Mouse (Mus musculus): ENCODE data around the gene Otol1. TPM values are rescaled to one million over a fixed set of nuclear protein-coding genes. Genes with fewer than 3 reads are reported as not detected.

Gene Otol1
- not detected in 2 replicates for polyA plus RNA-seq (2016; fragmentation: Nextera tagmentation; extraction: Ambion mirVana)

DNA sequence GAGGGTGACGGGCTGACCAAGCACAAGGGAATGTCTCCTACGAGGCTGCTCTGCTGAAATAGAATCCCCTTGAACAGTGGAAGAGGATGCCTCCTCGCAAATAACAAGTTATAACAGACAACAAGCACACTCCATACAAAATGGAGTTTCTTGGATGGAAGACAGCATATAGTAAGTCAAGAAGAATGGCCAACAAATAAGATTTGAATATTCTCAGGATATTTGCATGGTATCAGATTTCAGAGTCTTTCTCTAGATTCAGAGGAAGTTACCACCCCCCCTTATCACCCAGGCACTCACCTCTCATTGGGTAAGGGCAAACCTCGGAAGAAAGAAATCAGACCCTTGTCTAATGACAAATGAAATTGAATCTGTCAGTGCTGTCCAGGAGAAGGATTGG lies at the start of gene Otol1:
Gene Otol1, plus strand, starts transcription at position 301 of the 400 bp plus-strand sequence.
- ATAC-seq (ENCODE audit: low FRiP score): no peak
- no peak within 1 kb of the TSS for H3K4me2 ChIP-seq
- WGBS: 76% methylated on average over 4 of the region's 4 CpGs

DNA sequence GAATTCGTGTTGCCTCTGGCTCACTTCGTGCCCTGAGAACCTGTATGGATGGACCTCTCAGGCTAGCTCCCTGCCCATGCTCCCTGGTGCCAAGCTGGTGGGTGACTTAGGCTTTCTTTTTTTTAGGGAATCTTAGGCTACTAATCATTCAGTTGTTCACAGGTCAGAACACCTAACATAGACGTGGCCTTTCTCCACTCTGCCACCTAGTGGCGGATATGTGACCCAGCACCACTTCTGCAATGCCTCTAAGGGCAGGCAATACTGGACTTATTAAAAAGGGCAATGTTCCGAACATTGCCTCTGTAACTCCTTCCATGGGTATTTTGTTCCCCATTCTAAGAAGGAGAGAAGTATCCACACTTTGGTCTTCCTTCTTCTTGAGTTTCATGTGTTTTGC lies 45.2 kb upstream of the Otol1 start:
- Histone ChIP-seq H3K4me1 (no peaks in the 10 kb centered on the region), H3K4me2 (no peak overlapping the region), H3K27me3 (no peaks in the 10 kb centered on the region), H3K36me3 (replicated peaks) (no peaks in the 10 kb centered on the region), H3K9me3 (no peaks in the 10 kb centered on the region), H3K4me3 (replicated peaks) (no peak overlapping the region), H3K27ac (no peak overlapping the region), H3K9ac (no peak overlapping the region)
- peak; percentile 27; the same call in 1 of the 2 replicates for ATAC-seq (ENCODE audit: low FRiP score)
- WGBS: 57% methylated on average over 5 of the region's 5 CpGs

More for the DNA sequence above, at the start of gene Otol1:
- Histone ChIP-seq H3K27ac (no peak within 1 kb of the TSS), H3K9me3 (no peaks in the 10 kb centered on the region), H3K27me3 (no peaks in the 10 kb centered on the region), H3K4me1 (no peaks in the 10 kb centered on the region; the same call in 1 of the 2 replicates), H3K4me3 (replicated peaks) (no peak within 1 kb of the TSS), H3K36me3 (replicated peaks) (no peaks in the 10 kb centered on the region), H3K9ac (no peak within 1 kb of the TSS)

DNA sequence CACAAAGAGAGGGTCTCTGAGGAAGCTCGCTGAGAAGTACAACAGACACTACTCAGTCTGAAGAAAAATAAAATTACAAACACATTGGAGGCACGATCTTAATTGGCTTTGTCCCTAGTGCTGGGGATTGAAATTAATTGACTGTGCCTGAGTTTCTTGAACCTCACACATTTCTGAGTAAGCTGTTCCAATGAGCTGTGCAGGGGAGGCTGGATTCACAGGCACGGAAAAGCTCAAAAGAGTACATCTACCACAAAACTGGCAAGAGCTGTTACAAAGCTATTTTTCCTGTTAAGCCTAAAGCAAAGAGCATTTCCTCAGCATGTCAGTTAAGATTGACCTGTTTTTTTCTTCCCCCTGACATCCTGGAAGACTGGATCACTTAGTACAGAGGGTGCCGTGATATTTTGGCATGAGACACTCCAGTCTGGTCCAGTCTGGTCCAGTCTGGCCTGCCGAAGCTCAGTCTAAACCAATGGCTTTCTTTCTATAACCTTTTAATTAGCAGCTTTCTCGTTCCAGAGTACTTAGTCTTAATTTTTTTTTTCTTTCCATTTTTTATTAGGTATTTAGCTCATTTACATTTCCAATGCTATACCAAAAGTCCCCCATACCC lies 35.8 kb upstream of the Otol1 start:
- Histone ChIP-seq H3K27ac (no peak overlapping the region), H3K9ac (no peak overlapping the region), H3K9me3 (no peaks in the 10 kb centered on the region), H3K4me1 (no peaks in the 10 kb centered on the region), H3K4me3 (replicated peaks) (no peak overlapping the region), H3K27me3 (no peaks in the 10 kb centered on the region), H3K4me2 (no peak overlapping the region), H3K36me3 (replicated peaks) (no peaks in the 10 kb centered on the region)
- no peak for ATAC-seq (ENCODE audit: low FRiP score)
- 61% methylated on average over 6 of the region's 6 CpGs for WGBS

DNA sequence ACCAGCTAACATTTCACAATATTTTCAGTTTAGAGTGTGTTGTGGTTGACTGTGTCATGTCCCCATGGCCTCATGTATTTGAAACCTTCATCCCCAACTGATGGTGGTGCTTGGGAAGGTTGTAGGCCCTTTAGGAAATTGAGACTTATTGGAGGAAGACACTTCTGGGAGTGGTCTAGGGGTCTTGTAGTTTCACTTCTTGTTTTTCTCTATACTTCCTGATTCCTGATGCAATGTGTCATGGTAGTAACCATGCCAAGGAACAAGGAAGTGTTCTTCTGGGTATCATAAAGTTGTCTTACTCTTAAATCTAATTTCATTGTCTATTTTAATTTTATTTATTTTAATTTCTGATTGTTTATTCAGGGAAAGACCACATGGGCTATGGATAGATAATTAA lies 29.3 kb upstream of the Otol1 start:
- no peaks in the 10 kb centered on the region for H3K4me1 ChIP-seq
- no peak overlapping the region for H3K4me3 ChIP-seq (replicated peaks)
- ATAC-seq (ENCODE audit: low FRiP score): no peak
- H3K9me3 ChIP-seq: no peaks in the 10 kb centered on the region
- no peaks in the 10 kb centered on the region for H3K27me3 ChIP-seq
- H3K9ac ChIP-seq: no peak overlapping the region
- H3K4me2 ChIP-seq: no peak overlapping the region
- no peak overlapping the region for H3K27ac ChIP-seq
- H3K36me3 ChIP-seq (replicated peaks): no peaks in the 10 kb centered on the region

DNA sequence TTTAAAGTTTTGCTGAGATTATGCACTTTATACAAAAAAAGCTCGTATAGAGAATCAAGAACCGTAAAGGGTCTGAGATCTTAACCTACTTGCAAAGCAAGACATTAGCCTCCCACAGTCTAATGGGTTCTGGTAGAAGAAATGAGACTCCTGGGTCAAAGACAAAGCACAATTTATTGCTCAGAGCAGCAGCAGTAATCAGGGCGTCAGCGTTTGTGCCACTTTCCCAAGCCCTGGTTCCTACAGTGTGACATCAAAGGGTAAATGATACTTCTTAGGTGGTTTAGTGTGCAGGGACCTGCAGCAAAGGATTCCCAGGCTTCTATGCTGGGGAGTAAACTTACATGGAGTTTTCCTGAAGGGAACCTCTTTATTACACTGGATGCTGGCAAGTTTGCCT lies 13.6 kb upstream of the Otol1 start:
- Histone ChIP-seq H3K4me2 (no peak overlapping the region), H3K4me3 (replicated peaks) (no peak overlapping the region), H3K4me1 (no peaks in the 10 kb centered on the region), H3K9me3 (no peaks in the 10 kb centered on the region), H3K36me3 (replicated peaks) (no peaks in the 10 kb centered on the region), H3K27me3 (no peaks in the 10 kb centered on the region), H3K27ac (no peak overlapping the region), H3K9ac (no peak overlapping the region)
- WGBS: 61% methylated on average over 4 of the region's 4 CpGs
- ATAC-seq (ENCODE audit: low FRiP score): no peak

DNA sequence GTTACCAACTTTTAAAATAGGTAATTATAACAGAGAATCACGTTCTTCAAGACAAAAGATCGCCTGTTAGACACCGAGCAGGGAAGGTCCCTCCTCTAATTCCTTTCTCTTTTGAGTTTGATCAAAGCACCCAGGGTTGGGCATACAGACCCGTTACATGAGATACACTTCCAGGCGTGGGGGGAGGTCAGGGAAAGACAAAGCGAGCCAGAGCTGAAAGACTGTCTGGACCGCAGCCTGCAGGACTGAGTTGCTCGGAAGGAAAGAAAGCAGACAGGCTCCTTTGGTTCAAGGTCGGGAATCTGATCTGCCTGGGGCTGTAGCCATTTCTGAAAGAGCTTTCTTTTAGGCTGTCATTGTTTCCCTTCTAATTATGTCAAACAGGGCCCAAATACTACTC lies 5.9 kb upstream of the Otol1 start:
- 13% methylated on average over 9 of the region's 9 CpGs for WGBS
- no peaks in the 10 kb centered on the region for H3K9me3 ChIP-seq
- H3K27me3 ChIP-seq: no peaks in the 10 kb centered on the region
- H3K9ac ChIP-seq: no peak overlapping the region
- no peaks in the 10 kb centered on the region for H3K36me3 ChIP-seq (replicated peaks)
- H3K27ac ChIP-seq: no peak overlapping the region
- peaks cover 2% of the 10 kb centered on the region for H3K4me1 ChIP-seq
- no peak overlapping the region for H3K4me3 ChIP-seq (replicated peaks)
- peak; percentile 84; the same call in 1 of the 2 replicates for ATAC-seq (ENCODE audit: low FRiP score)
- no peak overlapping the region for H3K4me2 ChIP-seq

DNA sequence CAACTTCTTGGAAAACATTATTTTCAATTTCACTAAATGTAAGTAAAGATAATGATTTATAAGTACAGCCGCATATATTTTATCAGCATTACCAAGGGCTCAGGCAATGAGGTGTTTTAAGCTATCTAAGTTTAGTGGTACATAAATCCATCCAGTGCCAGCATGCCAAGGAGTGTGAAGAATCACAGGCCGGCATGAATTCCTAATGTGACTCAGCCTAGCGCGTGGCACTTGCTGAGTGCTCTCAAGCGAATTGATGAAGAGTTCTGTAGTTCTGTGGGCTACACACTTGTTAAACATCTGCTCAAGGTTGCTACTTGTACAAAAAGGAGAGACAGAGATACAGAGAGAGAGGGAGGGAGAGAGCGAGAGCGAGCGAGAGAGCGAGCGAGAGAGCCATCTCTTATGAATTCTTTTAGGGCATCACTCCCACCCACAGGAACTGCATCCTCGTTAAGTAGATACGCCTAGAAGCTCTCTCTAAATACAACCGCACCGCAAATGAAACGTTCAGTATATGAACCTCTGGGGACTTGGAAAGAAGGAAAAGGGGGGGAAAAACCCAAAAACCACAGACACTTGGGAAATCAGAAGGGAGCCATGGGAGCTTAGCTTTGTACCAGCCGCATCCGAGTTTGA lies 4.2 kb upstream of the Otol1 start:
- no peak for ATAC-seq (ENCODE audit: low FRiP score)
- WGBS: 76% methylated on average over 17 of the region's 17 CpGs
- no peaks in the 10 kb centered on the region for H3K27me3 ChIP-seq
- no peaks in the 10 kb centered on the region for H3K9me3 ChIP-seq
- no peak overlapping the region for H3K4me3 ChIP-seq (replicated peaks)
- no peak overlapping the region for H3K9ac ChIP-seq
- H3K36me3 ChIP-seq (replicated peaks): no peaks in the 10 kb centered on the region
- no peak overlapping the region for H3K27ac ChIP-seq
- H3K4me2 ChIP-seq: no peak overlapping the region
- H3K4me1 ChIP-seq: peaks cover 2% of the 10 kb centered on the region

DNA sequence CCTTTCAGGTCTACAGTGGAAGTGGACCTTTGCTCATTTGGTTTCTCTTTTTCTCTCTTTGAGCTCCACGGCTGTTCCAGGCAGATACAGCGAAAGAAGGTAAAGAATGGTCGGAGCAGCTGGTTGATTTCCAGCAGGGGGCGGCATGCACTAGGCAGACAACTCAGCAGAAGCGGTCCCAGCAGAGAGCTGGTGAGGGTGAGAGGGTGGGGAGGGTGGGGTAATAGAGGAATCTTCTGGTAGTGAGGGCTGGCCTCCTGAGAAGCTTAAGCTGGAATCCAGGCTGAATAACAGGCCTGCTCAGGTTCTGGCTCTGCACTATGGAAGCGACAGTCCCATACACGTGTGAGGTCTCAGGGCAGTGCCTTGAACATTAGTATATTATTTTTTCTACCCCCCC lies 3.5 kb upstream of the Otol1 start:
- Histone ChIP-seq H3K4me2 (no peak overlapping the region), H3K9me3 (no peaks in the 10 kb centered on the region), H3K4me3 (replicated peaks) (no peak overlapping the region), H3K27ac (no peak overlapping the region), H3K9ac (no peak overlapping the region), H3K36me3 (replicated peaks) (no peaks in the 10 kb centered on the region), H3K27me3 (no peaks in the 10 kb centered on the region), H3K4me1 (peaks cover 2% of the 10 kb centered on the region)
- 30% methylated on average over 7 of the region's 7 CpGs for WGBS
- ATAC-seq (ENCODE audit: low FRiP score): peak; percentile 59; the same call in 1 of the 2 replicates

DNA sequence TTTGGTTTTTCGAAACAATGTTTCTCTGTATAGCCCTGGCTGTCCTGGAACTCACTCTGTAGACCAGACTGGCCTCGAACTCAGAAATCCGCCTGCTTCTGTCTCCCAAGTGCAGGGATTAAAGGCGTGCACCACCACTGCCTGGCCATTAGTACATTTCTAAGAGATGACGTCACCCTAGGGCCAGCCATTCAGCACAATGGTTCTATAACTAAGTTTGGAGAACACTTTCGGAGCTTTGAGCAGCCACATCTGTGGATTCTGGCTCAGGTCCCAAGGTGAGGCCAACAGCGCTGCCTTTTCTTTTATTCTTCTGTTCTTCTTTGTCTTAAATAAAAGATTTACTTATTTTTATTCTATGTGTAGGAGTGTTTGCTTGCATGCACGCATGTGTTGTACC lies 3.0 kb upstream of the Otol1 start:
- Histone ChIP-seq H3K4me2 (no peak overlapping the region), H3K27ac (no peak overlapping the region), H3K4me3 (replicated peaks) (no peak overlapping the region), H3K4me1 (peaks cover 2% of the 10 kb centered on the region), H3K9ac (no peak overlapping the region), H3K36me3 (replicated peaks) (no peaks in the 10 kb centered on the region), H3K9me3 (no peaks in the 10 kb centered on the region), H3K27me3 (no peaks in the 10 kb centered on the region)
- WGBS: 59% methylated on average over 8 of the region's 8 CpGs
- peak; percentile 22; the same call in 1 of the 2 replicates for ATAC-seq (ENCODE audit: low FRiP score)

DNA sequence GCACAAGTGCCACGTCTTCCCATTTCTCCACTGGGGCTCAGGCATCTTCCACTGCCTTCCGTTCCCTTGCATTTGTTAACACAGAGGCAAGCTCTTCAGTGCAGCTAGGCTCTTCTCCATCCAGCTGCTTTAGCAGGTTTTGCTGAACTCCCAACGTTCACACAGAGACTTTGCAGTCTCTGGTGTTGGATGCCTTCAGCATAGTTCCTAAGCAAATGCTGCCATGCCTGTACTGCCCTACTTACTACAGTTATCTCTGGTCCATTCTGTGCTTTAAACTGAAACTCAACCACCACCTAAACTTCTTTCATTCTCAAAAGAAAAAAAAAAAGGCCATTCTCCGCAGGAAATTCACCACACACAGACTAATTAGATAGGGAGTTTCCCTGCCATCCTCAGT lies 5.2 kb downstream of the Otol1 start:
- no peak overlapping the region for H3K27ac ChIP-seq
- 80% methylated on average over 4 of the region's 4 CpGs for WGBS
- ATAC-seq (ENCODE audit: low FRiP score): no peak

DNA sequence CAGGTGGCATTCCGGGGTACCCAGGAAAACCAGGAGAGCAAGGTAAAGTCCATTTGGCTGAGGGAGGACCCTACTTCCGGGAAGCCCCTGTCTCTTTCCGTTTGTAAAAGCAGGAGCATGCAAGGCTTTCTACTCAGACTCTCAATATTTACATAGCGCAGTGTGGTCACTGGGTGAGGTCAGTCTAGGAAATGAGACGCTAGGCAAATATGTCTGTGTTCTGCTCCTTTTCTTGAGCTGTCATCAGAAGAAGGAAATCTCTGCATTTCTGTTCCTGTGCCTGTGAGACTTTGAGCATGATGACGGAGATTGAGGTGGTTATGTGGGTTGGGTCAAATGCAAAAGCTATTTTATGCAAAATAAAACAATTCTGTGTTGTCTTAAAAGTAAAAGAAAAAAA lies 19.2 kb downstream of the Otol1 start:
- Histone ChIP-seq H3K4me3 (replicated peaks) (no peak overlapping the region), H3K4me2 (no peak overlapping the region), H3K27ac (no peak overlapping the region), H3K4me1 (no peaks in the 10 kb centered on the region), H3K27me3 (no peaks in the 10 kb centered on the region), H3K9ac (no peak overlapping the region), H3K9me3 (no peaks in the 10 kb centered on the region), H3K36me3 (replicated peaks) (no peaks in the 10 kb centered on the region)
- WGBS: 75% methylated on average over 6 of the region's 6 CpGs
- ATAC-seq (ENCODE audit: low FRiP score): no peak

More for the DNA sequence above, 5.2 kb downstream of the Otol1 start:
- H3K4me1 ChIP-seq: no peaks in the 10 kb centered on the region; the same call in 1 of the 2 replicates
- H3K27me3 ChIP-seq: no peaks in the 10 kb centered on the region
- H3K4me2 ChIP-seq: no peak overlapping the region
- no peak overlapping the region for H3K4me3 ChIP-seq (replicated peaks)
- no peaks in the 10 kb centered on the region for H3K36me3 ChIP-seq (replicated peaks)
- no peak overlapping the region for H3K9ac ChIP-seq
- no peaks in the 10 kb centered on the region for H3K9me3 ChIP-seq

DNA sequence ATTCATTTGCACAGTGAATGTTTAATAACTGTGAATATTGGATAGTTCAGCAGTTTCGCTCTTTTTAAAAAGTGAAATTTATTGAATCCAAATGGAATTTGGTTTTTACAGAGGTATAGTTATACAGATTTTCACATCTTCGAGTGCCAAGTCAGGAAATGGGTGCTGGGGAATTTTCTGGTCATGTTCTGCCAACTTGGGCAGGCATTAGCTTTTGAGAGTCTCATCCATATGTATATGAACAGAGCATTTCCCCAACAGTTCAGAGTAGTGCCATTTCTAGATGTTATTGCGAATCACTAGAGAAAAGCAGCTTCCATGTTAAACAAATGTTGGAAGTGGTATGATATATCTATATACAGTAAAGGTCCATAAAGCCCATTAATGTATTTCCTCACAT lies 21.8 kb downstream of the Otol1 start:
- no peak for ATAC-seq (ENCODE audit: low FRiP score)
- Histone ChIP-seq H3K4me3 (replicated peaks) (no peak overlapping the region), H3K4me1 (no peaks in the 10 kb centered on the region), H3K36me3 (replicated peaks) (no peaks in the 10 kb centered on the region), H3K4me2 (no peak overlapping the region), H3K27me3 (no peaks in the 10 kb centered on the region), H3K27ac (no peak overlapping the region), H3K9me3 (no peaks in the 10 kb centered on the region), H3K9ac (no peak overlapping the region)
- WGBS: 91% methylated on average over 3 of the region's 3 CpGs

DNA sequence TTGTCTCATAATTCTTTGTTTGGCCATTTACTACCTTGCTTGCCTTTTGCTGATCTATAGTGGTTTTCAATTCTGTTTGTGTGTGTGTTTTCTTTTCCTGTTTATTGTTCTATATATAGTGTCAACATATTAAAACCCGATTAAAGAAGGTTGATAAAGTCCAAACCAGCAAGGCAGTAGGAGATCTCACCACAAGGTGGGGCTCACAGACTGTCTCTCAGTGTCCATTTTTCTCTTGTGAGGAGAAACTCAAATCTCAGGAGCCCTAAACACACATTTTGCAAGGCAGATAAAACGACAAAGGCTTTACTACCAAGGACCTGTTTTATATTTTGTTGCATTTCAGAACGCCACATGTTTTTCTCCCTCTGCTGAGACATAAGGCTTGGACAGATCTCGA lies 28.2 kb downstream of the Otol1 start:
- ATAC-seq (ENCODE audit: low FRiP score): no peak
- no peaks in the 10 kb centered on the region for H3K36me3 ChIP-seq (replicated peaks)
- H3K9me3 ChIP-seq: no peaks in the 10 kb centered on the region
- H3K27me3 ChIP-seq: no peaks in the 10 kb centered on the region
- no peak overlapping the region for H3K9ac ChIP-seq
- no peaks in the 10 kb centered on the region for H3K4me1 ChIP-seq
- H3K4me2 ChIP-seq: no peak overlapping the region
- WGBS: 55% methylated on average over 4 of the region's 4 CpGs
- H3K4me3 ChIP-seq (replicated peaks): no peak overlapping the region
- H3K27ac ChIP-seq: no peak overlapping the region

All from forebrain, embryonic 12.5 days (tissue).